Mouse (Mus musculus): ENCODE measurements around the gene H2-M10.4. TPM values are rescaled to one million over a fixed set of nuclear protein-coding genes. Genes with fewer than 3 reads are reported as not detected.

The H2-M10.4 gene
- polyA plus RNA-seq, 1 experiment from 2014 or later, result not detected

Other genes with a start within 250 kb of the H2-M10.4 start
- gene Rpp21, start 204.3 kb downstream of the H2-M10.4 start, polyA plus RNA-seq (2015; fragmentation: Nextera tagmentation; extraction: Ambion mirVana), result 92.5 and 97.4 TPM in 2 replicates
- gene Trim39, start 190.1 kb downstream of the H2-M10.4 start, polyA plus RNA-seq (2015; fragmentation: Nextera tagmentation; extraction: Ambion mirVana), result 24.5 and 25.8 TPM in 2 replicates
- gene H2-M10.2, start 175.8 kb downstream of the H2-M10.4 start, polyA plus RNA-seq (2015; fragmentation: Nextera tagmentation; extraction: Ambion mirVana), result not detected in 2 replicates
- not detected in 2 replicates for gene H2-M10.1, start 136.2 kb downstream of the H2-M10.4 start, polyA plus RNA-seq (2015; fragmentation: Nextera tagmentation; extraction: Ambion mirVana)
- not detected in 2 replicates for gene H2-M10.3, start 93.9 kb downstream of the H2-M10.4 start, polyA plus RNA-seq (2015; fragmentation: Nextera tagmentation; extraction: Ambion mirVana)
- gene H2-M11, start 84.7 kb upstream of the H2-M10.4 start, polyA plus RNA-seq (2015; fragmentation: Nextera tagmentation; extraction: Ambion mirVana), result not detected in 2 replicates
- not detected in 2 replicates for gene H2-M9, start 180.3 kb upstream of the H2-M10.4 start, polyA plus RNA-seq (2015; fragmentation: Nextera tagmentation; extraction: Ambion mirVana)
- not detected in 2 replicates for gene H2-M1, start 209.9 kb upstream of the H2-M10.4 start, polyA plus RNA-seq (2015; fragmentation: Nextera tagmentation; extraction: Ambion mirVana)